Mouse (Mus musculus) myocyte (in vitro differentiated cells): ENCODE data around the gene Usp22.

Source experiments
- CEBPB ChIP-seq: IDR thresholded peaks from 2 replicates; pipeline ENCODE4 v1.6.1; 2011; ENCODE audit warnings: mild to moderate bottlenecking, moderate library complexity; ENCODE audit not compliant: poor library complexity, insufficient read depth, severe bottlenecking
- E2F4 ChIP-seq: IDR thresholded peaks from one replicate; pipeline ENCODE4 v1.6.1; 2011; ENCODE audit warnings: mild to moderate bottlenecking, control low read depth, moderate library complexity; ENCODE audit not compliant: insufficient read depth
- MAX ChIP-seq: IDR thresholded peaks from one replicate; pipeline ENCODE4 v1.6.1; 2011; ENCODE audit warnings: low read depth, mild to moderate bottlenecking, control low read depth
- MYOG ChIP-seq, 3 experiments: IDR thresholded peaks; one replicate each; pipeline ENCODE4 v1.6.1; 2011; ENCODE audit warnings: control low read depth in 2 of 3, low read depth in 2 of 3, mild to moderate bottlenecking in 2 of 3; ENCODE audit not compliant: insufficient read length in 2 of 3, control insufficient read depth in 1 of 3, insufficient read depth in 1 of 3
- POLR2A ChIP-seq: IDR thresholded peaks from one replicate; pipeline ENCODE4 v1.6.1; 2011; ENCODE audit warnings: low read depth, mild to moderate bottlenecking, control low read depth, moderate library complexity; ENCODE audit not compliant: insufficient read length
- POLR2AphosphoS2 ChIP-seq: IDR thresholded peaks from one replicate; pipeline ENCODE4 v1.6.1; 2011; ENCODE audit warnings: low read depth, control low read depth; ENCODE audit not compliant: insufficient read length
- SRF ChIP-seq: IDR thresholded peaks from one replicate; pipeline ENCODE4 v1.6.1; 2011; ENCODE audit warnings: low read depth; ENCODE audit not compliant: control insufficient read depth, insufficient read length
- TCF12 ChIP-seq: IDR thresholded peaks from one replicate; pipeline ENCODE4 v1.6.1; 2011; ENCODE audit warnings: mild to moderate bottlenecking, control low read depth; ENCODE audit not compliant: poor library complexity, insufficient read depth, severe bottlenecking
- USF1 ChIP-seq: IDR thresholded peaks from one replicate; pipeline ENCODE4 v1.6.1; 2011; ENCODE audit warnings: low read depth, mild to moderate bottlenecking, control low read depth, moderate library complexity

DNA sequence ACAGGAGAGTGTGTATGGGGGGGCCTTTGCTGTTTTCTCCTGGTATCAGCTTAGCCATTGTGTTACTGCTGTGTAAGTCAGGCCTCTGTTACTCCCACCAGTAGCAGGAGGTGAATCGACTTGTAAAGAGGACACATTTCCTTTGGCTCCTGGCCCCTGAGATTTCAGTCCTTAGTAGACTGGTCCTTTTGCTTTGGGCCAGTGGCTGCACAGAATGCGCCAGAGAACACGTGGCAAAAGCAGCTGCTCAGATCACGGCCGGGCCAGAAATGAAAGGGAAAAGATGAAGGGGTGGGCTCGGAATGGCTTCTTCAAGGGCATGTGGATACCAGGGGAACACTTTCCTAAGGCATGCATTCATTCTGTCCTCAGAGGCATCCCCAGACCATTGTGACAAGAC, 27.3 kb upstream of the Usp22 start:
- TF ChIP-seq POLR2AphosphoS2 (no peak), MYOG (IDR thresholded peaks at IDR 0.05; ENCODE audit: control insufficient read depth in 1 of 3, insufficient read depth in 1 of 3, insufficient read length in 2 of 3, low read depth in 2 of 3) (no peak), POLR2A (no peak), MAX (no peak), SRF (no peak), TCF12 (no peak), USF1 (no peak), CEBPB (no peak), E2F4 (no peak)
